In genomic region chr2:107258091-107258490, GRCm38 (mm10) we compare ENCODE assay signal across 27 mouse cellular contexts. TPM values are rescaled to one million over a fixed set of nuclear protein-coding genes. Genes with fewer than 3 reads are reported as not detected.
A peak's percentile ranks its signal among the peaks of the same experiment; 100 is the strongest.
DNase-seq lines count a peak whose midpoint lies in the region; ATAC-seq and TF ChIP-seq lines count a peak whose summit lies in the region.
"Had no signal": no experiment of that assay in that cellular context is flagged by ENCODE, and none has a peak within 500 bp of the region (broad histone marks: within the 10 kb centered on the region; RNA-seq: fewer than 3 reads in every experiment).

No protein-coding gene starts in this region.

- H3K36me3 ChIP-seq in lung, postnatal 0 days (ENCODE audit: insufficient read depth, low read length): no peaks in the 10 kb centered on the region
- H3K36me3 ChIP-seq: embryonic facial prominence, embryonic 15.5 days; forebrain, embryonic 15.5 days; heart, embryonic 12.5 days; limb, embryonic 15.5 days had no signal

- H3K4me3 ChIP-seq in cerebellum, adult 2 months (replicated peaks; ENCODE audit: insufficient read depth, low read depth, low read length): no peak overlapping the region
- H3K4me3 ChIP-seq in lung, postnatal 0 days (ENCODE audit: low read depth, low read length): no peak overlapping the region
- H3K4me3 ChIP-seq: embryonic facial prominence, embryonic 15.5 days; forebrain, embryonic 15.5 days; heart, embryonic 12.5 days; limb, embryonic 15.5 days had no signal

- no peak overlapping the region for H3K4me2 ChIP-seq in lung, postnatal 0 days (replicated peaks; ENCODE audit: low read depth, low read length)
- H3K4me2 ChIP-seq: embryonic facial prominence, embryonic 15.5 days; forebrain, embryonic 15.5 days; heart, embryonic 12.5 days; limb, embryonic 15.5 days; midbrain, embryonic 11.5 days had no signal

- no peak for ATAC-seq in lung, postnatal 0 days
- ATAC-seq: CD4-positive, CD25-positive, alpha-beta regulatory T cell, adult 4 months; forebrain, embryonic 15.5 days; hindbrain, embryonic 16.5 days; intestine, embryonic 16.5 days; Patski had no signal

- TF ChIP-seq POLR2A in cerebellum, adult 2 months (IDR thresholded peaks at IDR 0.05; ENCODE audit: borderline replicate concordance, insufficient read depth, low read length): no peak

- intact Hi-C loops in heart, postnatal 10 days (cut with DNase I): no loop called here
- intact Hi-C loops in heart, postnatal 36 days (cut with DNase I): no loop called here

- H3K4me1 ChIP-seq in cerebellum, adult 2 months (ENCODE audit: control insufficient read depth, insufficient read depth, low read length): no peaks in the 10 kb centered on the region
- no peaks in the 10 kb centered on the region for H3K4me1 ChIP-seq in lung, postnatal 0 days (ENCODE audit: insufficient read depth, low read depth, low read length)
- H3K4me1 ChIP-seq: embryonic facial prominence, embryonic 15.5 days; forebrain, embryonic 15.5 days; heart, embryonic 12.5 days; limb, embryonic 15.5 days had no signal

- no peak for TF ChIP-seq EP300 in lung, postnatal 0 days (IDR thresholded peaks at IDR 0.05)

- no peaks in the 10 kb centered on the region for H3K9me3 ChIP-seq in lung, postnatal 0 days (ENCODE audit: low read length)
- H3K9me3 ChIP-seq: embryonic facial prominence, embryonic 15.5 days; forebrain, embryonic 15.5 days; heart, embryonic 12.5 days; limb, embryonic 15.5 days had no signal

- H3K9ac ChIP-seq in lung, postnatal 0 days (replicated peaks; ENCODE audit: low read depth): no peak overlapping the region
- H3K9ac ChIP-seq: embryonic facial prominence, embryonic 15.5 days; forebrain, embryonic 15.5 days; heart, embryonic 12.5 days; limb, embryonic 15.5 days; liver, embryonic 14.5 days had no signal

- TF ChIP-seq CTCF in cerebellum, adult 2 months (IDR thresholded peaks at IDR 0.05; ENCODE audit: borderline replicate concordance, insufficient read depth, low read depth, low read length): no peak
- TF ChIP-seq CTCF in lung, postnatal 0 days (IDR thresholded peaks at IDR 0.05): no peak

- peak; percentile 13 to 21 for DNase-seq in cerebellum, postnatal 10 days
- DNase-seq in cerebellum, adult 2 months: no peak
- DNase-seq in heart, postnatal 10 days: peak; percentile 2 to 6
- no peak for DNase-seq in heart, postnatal 36 days
- peak; percentile 8 for DNase-seq in lung, postnatal 0 days (ENCODE audit: low spot score)
- DNase-seq in lung, postnatal 4 days: no peak
- DNase-seq in frontal cortex, postnatal 25 days (ENCODE audit: low spot score in 2 of 2): no peak
- DNase-seq: adrenal gland, postnatal 10 days; cerebellum, adult 9-11 months; gastrocnemius, postnatal 14 days; heart, adult 11 months; kidney, postnatal 36 days; layer of hippocampus, postnatal 36 days; thymus, adult 18-20 months; thymus, postnatal 36 days had no signal

- H3K27ac ChIP-seq in cerebellum, adult 2 months (ENCODE audit: insufficient read depth, low read length): no peak overlapping the region
- H3K27ac ChIP-seq in lung, postnatal 0 days (ENCODE audit: low read length): no peak overlapping the region
- H3K27ac ChIP-seq: embryonic facial prominence, embryonic 15.5 days; forebrain, embryonic 15.5 days; limb, embryonic 15.5 days; liver, embryonic 14.5 days had no signal

- WGBS in cerebellum, adult 2 months: 25% methylated on average over 3 of the region's 3 CpGs
- 55% methylated on average over 3 of the region's 3 CpGs for WGBS in lung, postnatal 0 days

- H3K27me3 ChIP-seq in cerebellum, adult 2 months (ENCODE audit: control insufficient read depth, insufficient read depth, low read length): no peaks in the 10 kb centered on the region
- no peaks in the 10 kb centered on the region for H3K27me3 ChIP-seq in lung, postnatal 0 days (replicated peaks; ENCODE audit: insufficient read depth, low read length)
- H3K27me3 ChIP-seq: embryonic facial prominence, embryonic 15.5 days; forebrain, embryonic 15.5 days; heart, embryonic 12.5 days; limb, embryonic 15.5 days; Patski had no signal

RNA-seq across cellular contexts. Expression of gene Kcna4, which starts 32.3 kb away (rescaled TPM):
- polyA plus RNA-seq in cerebellum, adult 2 months (2012; rRNA removed): 3.5 and 4.7 TPM in 2 replicates
- total RNA-seq in heart, postnatal 10 days (2021): 1 to 10 TPM; 3.4 to 9.0 TPM
- 1 to 10 TPM; 1.6 to 3.1 TPM for total RNA-seq in heart, postnatal 36 days (2021)
- 0.25 and 0.30 TPM in 2 replicates for polyA plus RNA-seq in lung, postnatal 0 days (2015; fragmentation: Nextera tagmentation; extraction: Ambion mirVana)
- total RNA-seq: hematopoietic stem cell, adult 5-6 weeks had no signal
- polyA plus RNA-seq: CD4-positive, CD25-positive, alpha-beta regulatory T cell, adult 4 months; kidney, embryonic 14.5 days; Patski had no signal

Comparison
In these comparisons a context has a peak if more than half of its experiments do, and no peak if none do; other contexts are left out.
1. DNase-seq: peak in cerebellum, postnatal 10 days (2 of 2), heart, postnatal 10 days (2 of 2) and lung, postnatal 0 days (single experiment); none in cerebellum, adult 2 months (0 of 2), heart, postnatal 36 days (0 of 2), lung, postnatal 4 days (0 of 2) and frontal cortex, postnatal 25 days (0 of 2).